Mouse (Mus musculus) erythroblast, embryonic 14.5 days (primary cell): ENCODE results near the gene Fam53b. TPM values are rescaled to one million over a fixed set of nuclear protein-coding genes. Genes with fewer than 3 reads are reported as not detected.

ENCODE experiments used
- H3K27me3 ChIP-seq: 2 replicates; pipeline ENCODE4 v1.6.1; 2012; ENCODE audit warnings: inconsistent platforms; ENCODE audit not compliant: control insufficient read depth
- H3K36me3 ChIP-seq: 2 replicates; pipeline ENCODE4 v1.6.1; 2012; ENCODE audit warnings: mild to moderate bottlenecking, inconsistent platforms; ENCODE audit not compliant: control insufficient read depth
- H3K4me1 ChIP-seq: 2 replicates; pipeline ENCODE4 v1.6.1; 2012; ENCODE audit warnings: inconsistent platforms; ENCODE audit not compliant: control insufficient read depth
- H3K4me3 ChIP-seq: replicated peaks from 2 replicates; pipeline ENCODE3; 2012; ENCODE audit warnings: moderate library complexity, mild to moderate bottlenecking, inconsistent platforms
- H3K9me3 ChIP-seq: 2 replicates; pipeline ENCODE4 v1.6.1; 2012; ENCODE audit warnings: low read length, inconsistent platforms, mixed read lengths; ENCODE audit not compliant: control insufficient read depth
- GATA1 ChIP-seq: IDR thresholded peaks from 2 replicates; pipeline ENCODE4 v1.6.1; 2012; ENCODE audit warnings: low read length, inconsistent platforms, mixed read lengths
- TAL1 ChIP-seq: IDR thresholded peaks from 3 replicates; pipeline ENCODE4 v1.6.1; 2012; ENCODE audit warnings: low read length, inconsistent platforms, mixed read lengths
- polyA plus RNA-seq: library from polyadenylated mRNA; stranded (reverse); fragments of >175 nt; gene quantifications from 2 replicates; pipeline ENCODE4 v1.2.3, GENCODE M21; 2012

Gene Fam53b
- polyA plus RNA-seq, 1 experiment, result 21.4 TPM

- H3K36me3 ChIP-seq, result peaks cover 100% of the 10 kb centered on the region
- TF ChIP-seq GATA1 (no peak), TAL1 (no peak)
- H3K4me1 ChIP-seq, result peaks cover 72% of the 10 kb centered on the region
Observed at GRCm38 (mm10) chr7:132758875-132759274, 54.8 kb downstream of the Fam53b start.

GRCm38 (mm10) chr7:132756325-132756724, 57.4 kb downstream of the Fam53b start:
- Histone ChIP-seq H3K27me3 (no peaks in the 10 kb centered on the region), H3K36me3 (peaks cover 100% of the 10 kb centered on the region), H3K9me3 (no peaks in the 10 kb centered on the region), H3K4me1 (peaks cover 71% of the 10 kb centered on the region), H3K4me3 (no peak overlapping the region)
- TF ChIP-seq TAL1, result no peak
- no peak for TF ChIP-seq GATA1

More at GRCm38 (mm10) chr7:132758875-132759274, 54.8 kb downstream of the Fam53b start:
- Histone ChIP-seq H3K4me3 (no peak overlapping the region), H3K9me3 (no peaks in the 10 kb centered on the region), H3K27me3 (no peaks in the 10 kb centered on the region)

GRCm38 (mm10) chr7:132754389-132754750, 59.3 kb downstream of the Fam53b start:
- TF ChIP-seq TAL1 (no peak), GATA1 (no peak)
- no peak overlapping the region for H3K4me3 ChIP-seq

GRCm38 (mm10) chr7:132753518-132754388, 59.9 kb downstream of the Fam53b start:
- Histone ChIP-seq H3K27me3 (no peaks in the 10 kb centered on the region), H3K4me1 (peaks cover 73% of the 10 kb centered on the region), H3K36me3 (peaks cover 100% of the 10 kb centered on the region), H3K9me3 (no peaks in the 10 kb centered on the region), H3K4me3 (no peak overlapping the region)
- no peak for TF ChIP-seq GATA1
- TF ChIP-seq TAL1, result no peak

More at GRCm38 (mm10) chr7:132754389-132754750, 59.3 kb downstream of the Fam53b start:
- Histone ChIP-seq H3K4me1 (peaks cover 71% of the 10 kb centered on the region), H3K36me3 (peaks cover 100% of the 10 kb centered on the region), H3K9me3 (no peaks in the 10 kb centered on the region), H3K27me3 (no peaks in the 10 kb centered on the region)

- H3K9me3 ChIP-seq, result no peaks in the 10 kb centered on the region
- H3K4me3 ChIP-seq, result no peak overlapping the region
- TF ChIP-seq TAL1, result no peak
- no peak for TF ChIP-seq GATA1
- H3K36me3 ChIP-seq, result peaks cover 100% of the 10 kb centered on the region
- no peaks in the 10 kb centered on the region for H3K27me3 ChIP-seq
- peaks cover 74% of the 10 kb centered on the region for H3K4me1 ChIP-seq
Observed at GRCm38 (mm10) chr7:132751716-132752115, 62.0 kb downstream of the Fam53b start.

GRCm38 (mm10) chr7:132749504-132749903, 64.2 kb downstream of the Fam53b start:
- peaks cover 94% of the 10 kb centered on the region for H3K36me3 ChIP-seq
- TF ChIP-seq TAL1 (no peak), GATA1 (no peak)
- H3K4me3 ChIP-seq, result no peak overlapping the region
- H3K4me1 ChIP-seq, result peaks cover 68% of the 10 kb centered on the region
- no peaks in the 10 kb centered on the region for H3K9me3 ChIP-seq
- H3K27me3 ChIP-seq, result no peaks in the 10 kb centered on the region

GRCm38 (mm10) chr7:132748076-132748769, 65.5 kb downstream of the Fam53b start:
- TF ChIP-seq GATA1, result no peak
- no peak for TF ChIP-seq TAL1
- no peak overlapping the region for H3K4me3 ChIP-seq
- H3K4me1 ChIP-seq, result peaks cover 57% of the 10 kb centered on the region
- no peaks in the 10 kb centered on the region for H3K9me3 ChIP-seq
- H3K27me3 ChIP-seq, result no peaks in the 10 kb centered on the region
- H3K36me3 ChIP-seq, result peaks cover 83% of the 10 kb centered on the region

- no peak for TF ChIP-seq GATA1
- no peak for TF ChIP-seq TAL1
- H3K36me3 ChIP-seq, result peaks cover 83% of the 10 kb centered on the region
- H3K4me1 ChIP-seq, result peaks cover 65% of the 10 kb centered on the region
Observed at GRCm38 (mm10) chr7:132747096-132747495, 66.6 kb downstream of the Fam53b start.

GRCm38 (mm10) chr7:132742912-132743311, 70.8 kb downstream of the Fam53b start:
- Histone ChIP-seq H3K4me3 (no peak overlapping the region), H3K9me3 (no peaks in the 10 kb centered on the region), H3K27me3 (no peaks in the 10 kb centered on the region), H3K36me3 (peaks cover 83% of the 10 kb centered on the region), H3K4me1 (peaks cover 80% of the 10 kb centered on the region)
- no peak for TF ChIP-seq GATA1
- TF ChIP-seq TAL1, result no peak

More at GRCm38 (mm10) chr7:132747096-132747495, 66.6 kb downstream of the Fam53b start:
- Histone ChIP-seq H3K4me3 (no peak overlapping the region), H3K27me3 (no peaks in the 10 kb centered on the region), H3K9me3 (no peaks in the 10 kb centered on the region)
